Mouse (Mus musculus) liver, adult 2 months (tissue): ENCODE measurements at regions not wholly inside any gene's neighbourhood (a gene's known extent, or its start where the extent isn't known, plus 50 kb on each side); places are given as distances from the start of the nearest gene placed in this dataset.

Source experiments
- CTCF ChIP-seq: fragments of 200-500 bp; IDR thresholded peaks from 2 replicates; pipeline ENCODE4 v1.5.1; 2011; ENCODE audit warnings: low read depth, low read length, control low read depth
- POLR2A ChIP-seq: fragments of 200-500 bp; IDR thresholded peaks from 2 replicates; pipeline ENCODE4 v1.6.1; 2011; ENCODE audit warnings: low read length, control low read depth; ENCODE audit not compliant: insufficient read depth; ENCODE audit errors: extremely low read depth

DNA sequence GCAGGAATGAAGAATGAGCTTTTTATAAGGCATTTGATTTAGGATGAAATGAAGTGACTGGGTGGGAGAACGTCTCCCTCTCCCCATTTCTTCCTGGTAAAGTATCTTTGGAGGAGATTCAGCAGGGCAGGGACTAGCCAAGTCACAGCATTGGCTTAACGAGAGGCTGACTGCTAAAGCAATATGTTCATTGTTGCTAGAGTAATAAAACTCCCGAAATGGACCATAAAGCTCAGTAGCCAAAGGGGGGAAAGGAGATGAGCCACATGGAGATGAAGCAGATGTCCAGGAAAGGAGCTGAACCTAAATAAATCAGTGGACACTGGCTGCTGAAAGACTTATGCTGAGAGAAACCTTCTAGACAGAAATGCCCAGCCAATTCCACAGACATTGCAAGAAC, 555.3 kb upstream of the Cblb start:
- TF ChIP-seq CTCF (no peak), POLR2A (no peak)
